Mouse (Mus musculus): ENCODE data around the gene D330045A20Rik.
"Not testable (repeated sequence)": the region's sequence is repeated elsewhere in the genome, so short reads cannot be mapped to it uniquely, and the experiment has no call there.

D330045A20Rik gene

GRCm38 (mm10) chrX:139480022-139480894 is at the start of gene D330045A20Rik:
D330045A20Rik (plus strand) TSS chrX:139480367.
- DNase-seq, result peak; percentile 20 to 25

GRCm38 (mm10) chrX:139432550-139432949 is 47.6 kb upstream of the D330045A20Rik start:
- no peak for DNase-seq

GRCm38 (mm10) chrX:139435202-139435601 is 45.0 kb upstream of the D330045A20Rik start:
- DNase-seq, result no peak

- not testable (repeated sequence) for DNase-seq
Observed at GRCm38 (mm10) chrX:139441057-139441456, 39.1 kb upstream of the D330045A20Rik start.

- DNase-seq, result no peak
Observed at GRCm38 (mm10) chrX:139456812-139457211, 23.4 kb upstream of the D330045A20Rik start.

- DNase-seq, result no peak
Observed at GRCm38 (mm10) chrX:139482083-139482482, 1.9 kb downstream of the D330045A20Rik start.

GRCm38 (mm10) chrX:139484974-139485373 is 4.8 kb downstream of the D330045A20Rik start:
- no peak for DNase-seq

- no peak for DNase-seq
Observed at GRCm38 (mm10) chrX:139516156-139516555, 36.0 kb downstream of the D330045A20Rik start.

GRCm38 (mm10) chrX:139519251-139519650 is 39.1 kb downstream of the D330045A20Rik start:
- no peak for DNase-seq

- DNase-seq, result no peak
Observed at GRCm38 (mm10) chrX:139524303-139525091, 44.3 kb downstream of the D330045A20Rik start.

GRCm38 (mm10) chrX:139525724-139526123 is 45.6 kb downstream of the D330045A20Rik start:
- DNase-seq, result no peak

- DNase-seq, result no peak
Observed at GRCm38 (mm10) chrX:139526984-139527383, 46.8 kb downstream of the D330045A20Rik start.

GRCm38 (mm10) chrX:139529678-139530077 is 49.5 kb downstream of the D330045A20Rik start:
- DNase-seq, result no peak

- DNase-seq, result no peak
Observed at GRCm38 (mm10) chrX:139532293-139532692, 52.1 kb downstream of the D330045A20Rik start.

- no peak for DNase-seq
Observed at GRCm38 (mm10) chrX:139537641-139538397, 57.7 kb downstream of the D330045A20Rik start.

GRCm38 (mm10) chrX:139543726-139544125 is 63.6 kb downstream of the D330045A20Rik start:
- no peak for DNase-seq

GRCm38 (mm10) chrX:139550456-139550855 is 70.3 kb downstream of the D330045A20Rik start:
- no peak for DNase-seq

- no peak for DNase-seq
Observed at GRCm38 (mm10) chrX:139552090-139552489, 71.9 kb downstream of the D330045A20Rik start.

GRCm38 (mm10) chrX:139562255-139562924 is 82.2 kb downstream of the D330045A20Rik start:
- DNase-seq, result no peak

- no peak for DNase-seq
Observed at GRCm38 (mm10) chrX:139562925-139563461, 82.8 kb downstream of the D330045A20Rik start, which contains the start of gene Rnf128. Rnf128 (plus strand) TSS chrX:139563316.

- no peak for DNase-seq
Observed at GRCm38 (mm10) chrX:139570054-139570453, 89.9 kb downstream of the D330045A20Rik start.
